Comparison of ENCODE assay signal across 12 mouse cellular contexts in the genomic region with DNA sequence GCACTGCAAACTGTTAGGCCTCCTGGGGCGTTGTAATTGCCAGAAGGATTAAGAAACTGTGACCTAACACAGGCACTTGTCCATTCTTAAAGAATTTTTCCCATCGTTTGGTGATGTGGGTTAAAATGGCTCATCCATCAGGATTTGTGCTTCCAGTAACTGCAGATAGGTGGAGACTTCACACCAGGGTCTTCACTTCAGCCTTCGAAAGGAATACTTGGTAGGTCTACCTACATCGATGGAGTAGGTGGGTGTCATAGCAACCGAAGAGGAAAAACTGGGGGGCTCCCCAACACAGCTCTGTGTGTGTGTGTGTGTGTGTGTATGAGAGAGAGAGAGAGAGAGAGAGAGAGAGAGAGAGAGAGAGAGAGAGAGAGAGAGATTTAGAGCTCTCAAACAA.
DNase-seq lines count a peak whose midpoint lies in the region; ATAC-seq lines count a peak whose summit lies in the region.
"Had no signal": no experiment of that assay in that cellular context is flagged by ENCODE, and none has a peak within 500 bp of the region (broad histone marks: within the 10 kb centered on the region; RNA-seq: fewer than 3 reads in every experiment).

No protein-coding gene starts in this region.

- no peak overlapping the region for H3K4me3 ChIP-seq in forebrain, embryonic 16.5 days (replicated peaks; ENCODE audit: low read length)
- H3K4me3 ChIP-seq: heart, embryonic 10.5 days; midbrain, embryonic 12.5 days had no signal

- 31% methylated on average over 5 of the region's 5 CpGs for WGBS in forebrain, embryonic 16.5 days

- ATAC-seq in forebrain, embryonic 16.5 days = peak; percentile 76
- no peak for ATAC-seq in erythroblast, adult 5-6 weeks (replicated peaks; ENCODE audit: low FRiP score, poor library complexity, severe bottlenecking)

- H3K27me3 ChIP-seq in forebrain, embryonic 16.5 days (replicated peaks; ENCODE audit: control insufficient read depth, insufficient read depth, low read length) = no peaks in the 10 kb centered on the region
- H3K27me3 ChIP-seq: midbrain, embryonic 12.5 days had no signal

- no peaks in the 10 kb centered on the region for H3K36me3 ChIP-seq in forebrain, embryonic 16.5 days (ENCODE audit: control insufficient read depth, insufficient read depth)
- H3K36me3 ChIP-seq: heart, embryonic 10.5 days; midbrain, embryonic 12.5 days had no signal

- DNase-seq in cerebellum, adult 9-10 months = peak; percentile 25
- DNase-seq in cerebellum, adult 8-10 months = no peak
- DNase-seq in kidney, postnatal 36 days = peak; percentile 22 to 44
- DNase-seq in kidney, adult 11 months = no peak
- peak; percentile 5 for DNase-seq in 3T3-L1 (ENCODE audit: low read depth, low spot score)
- no peak for DNase-seq in urinary bladder, adult 2 months (ENCODE audit: low spot score)
- DNase-seq: layer of hippocampus, postnatal 36 days; thymus, postnatal 36 days had no signal

- H3K4me1 ChIP-seq in forebrain, embryonic 16.5 days (replicated peaks; ENCODE audit: control insufficient read depth, insufficient read depth, low read length) = peaks cover 12% of the 10 kb centered on the region

- H3K4me2 ChIP-seq in forebrain, embryonic 16.5 days (ENCODE audit: low read length) = no peak overlapping the region

- no peaks in the 10 kb centered on the region for H3K9me3 ChIP-seq in forebrain, embryonic 16.5 days (ENCODE audit: control insufficient read depth, low read length)
- H3K9me3 ChIP-seq: midbrain, embryonic 12.5 days had no signal

- no peak overlapping the region for H3K9ac ChIP-seq in forebrain, embryonic 16.5 days (replicated peaks; ENCODE audit: low read depth, low read length)
- H3K9ac ChIP-seq: midbrain, embryonic 12.5 days had no signal

- no peak overlapping the region for H3K27ac ChIP-seq in forebrain, embryonic 16.5 days (ENCODE audit: low read length)
- H3K27ac ChIP-seq: heart, embryonic 10.5 days; midbrain, embryonic 12.5 days had no signal

Comparison
In these comparisons a context has a peak if more than half of its experiments do, and no peak if none do; other contexts are left out.
1. DNase-seq: peak in cerebellum, adult 9-10 months (single experiment), kidney, postnatal 36 days (2 of 2) and 3T3-L1 (single experiment); none in cerebellum, adult 8-10 months (single experiment), kidney, adult 11 months (single experiment) and urinary bladder, adult 2 months (single experiment).